Mouse (Mus musculus): ENCODE data around the gene Cdc42se2.

The Cdc42se2 gene

DNA sequence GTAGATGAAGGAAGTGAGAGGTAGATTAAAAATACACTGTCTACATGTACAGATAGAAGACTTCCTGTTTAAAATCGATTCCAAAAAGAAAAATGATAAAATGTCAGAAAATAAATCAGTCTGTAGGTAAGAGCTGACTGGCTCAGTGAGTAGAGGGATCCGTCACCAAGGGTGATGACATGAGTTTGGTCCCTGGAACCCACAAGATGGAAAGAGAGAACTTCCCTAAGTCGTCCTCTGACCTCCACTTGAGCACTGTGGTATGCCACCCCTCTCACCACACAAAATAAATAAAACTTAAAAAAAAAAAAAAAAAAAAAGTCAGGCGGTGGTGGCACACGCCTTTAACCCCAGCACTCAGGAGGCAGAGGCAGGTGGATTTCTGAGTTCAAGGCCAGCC is 50.6 kb downstream of the Cdc42se2 start:
- CTCF ChIA-PET = no interaction called here

DNA sequence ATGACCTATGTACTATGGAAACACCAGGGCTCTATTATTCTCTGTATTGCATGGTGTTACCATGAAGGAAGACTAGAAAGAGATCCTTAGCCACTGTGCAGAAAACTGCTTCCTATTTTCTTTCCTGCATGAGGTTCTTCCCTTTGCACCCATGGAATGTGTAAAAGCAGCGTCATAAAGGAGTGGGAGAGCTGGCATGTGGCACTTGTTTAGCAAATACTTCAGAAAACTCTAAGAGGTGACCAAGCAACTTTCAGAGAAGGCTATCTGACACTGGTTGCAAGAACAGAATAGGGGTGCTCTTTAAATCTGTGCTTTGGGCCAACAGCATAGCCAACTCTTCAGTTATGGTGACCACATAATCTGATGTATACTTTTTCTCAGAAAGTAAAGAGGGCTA is 52.4 kb downstream of the Cdc42se2 start:
- ChIA-PET POLR2A (interaction anchor here in 2 of 4 experiments (1.2 to 1.3 kb wide), 3 partner anchors 52 to 127 kb away, joined by 3 to 5 read pairs (median 5); partner anchors contain the start of gene Cdc42se2 (in 2 of the 2)), CTCF (no interaction called here)

More for the DNA sequence above, 50.6 kb downstream of the Cdc42se2 start:
- POLR2A ChIA-PET = interaction anchor here in 3 of 4 experiments (0.7 to 1.8 kb wide), 4 partner anchors 8 to 123 kb away, joined by 3 to 6 read pairs (median 4); partner anchors contain the start of gene Lyrm7 (in 1 of the 3)

GRCm38 (mm10) chr11:54733546-54733945 is 53.9 kb downstream of the Cdc42se2 start:
- ChIA-PET CTCF (no interaction called here), POLR2A (interaction anchor here in 3 of 4 experiments (0.8 to 1.5 kb wide), 4 partner anchors 9 to 127 kb away, joined by 3 read pairs; partner anchors contain the start of gene Lyrm7 (in 1 of the 3))

- CTCF ChIA-PET = no interaction called here
- POLR2A ChIA-PET = interaction anchor here in 3 of 4 experiments (0.7 to 3.2 kb wide), 12 partner anchors 8 to 129 kb away, joined by 3 to 13 read pairs (median 4); partner anchors contain the start of genes Cdc42se2 (in 1 of the 3) and Lyrm7 (in 1 of the 3)
These were observed 56.1 kb downstream of the Cdc42se2 start for GRCm38 (mm10) chr11:54731367-54731766.

DNA sequence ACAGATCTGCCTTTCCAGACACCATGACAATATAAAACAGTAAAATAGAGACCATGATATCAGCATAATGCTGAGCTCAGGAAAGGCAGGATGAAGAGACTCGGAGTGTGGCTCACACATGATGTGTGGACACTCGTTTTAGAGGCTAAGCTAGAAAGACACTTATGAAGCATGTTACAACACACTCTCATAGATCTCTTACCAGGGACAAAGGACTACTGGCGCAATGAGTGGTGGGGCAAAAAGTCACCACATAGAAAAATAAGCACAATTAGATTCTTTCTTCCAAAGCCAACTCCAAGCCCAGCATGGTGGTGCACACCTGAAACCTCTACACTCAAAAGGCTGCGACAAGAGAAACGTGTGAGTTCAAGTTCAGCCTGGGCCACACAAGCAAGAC is 56.5 kb downstream of the Cdc42se2 start:
- ChIA-PET CTCF (no interaction called here), POLR2A (interaction anchor here in 2 of 4 experiments (0.9 to 3.2 kb wide), 8 partner anchors 8 to 130 kb away, joined by 3 to 13 read pairs (median 4); partner anchors contain the start of genes Cdc42se2 (in 1 of the 2) and Lyrm7 (in 1 of the 2))

GRCm38 (mm10) chr11:54729311-54729710 is 58.2 kb downstream of the Cdc42se2 start:
- CTCF ChIA-PET = interaction anchor here in 1 of 4 experiments (1.0 kb wide), 1 partner anchor 10 kb away, joined by 3 read pairs; no protein-coding TSS in a partner anchor
- POLR2A ChIA-PET = interaction anchor here in 2 of 4 experiments (0.7 to 3.2 kb wide), 10 partner anchors 9 to 131 kb away, joined by 3 to 13 read pairs (median 4); partner anchors contain the start of gene Cdc42se2 (in 2 of the 2)

- POLR2A ChIA-PET = interaction anchor here in 2 of 4 experiments (1.5 to 3.2 kb wide), 6 partner anchors 11 to 132 kb away, joined by 3 to 13 read pairs (median 7); partner anchors contain the start of genes Cdc42se2 (in 2 of the 2) and Lyrm7 (in 1 of the 2)
These were observed 59.1 kb downstream of the Cdc42se2 start for GRCm38 (mm10) chr11:54728371-54728770.

GRCm38 (mm10) chr11:54727327-54727901 is 60.1 kb downstream of the Cdc42se2 start:
- ChIA-PET CTCF (interaction anchor here in 1 of 4 experiments (0.6 kb wide), 1 partner anchor 21 kb away, joined by 3 read pairs; no protein-coding TSS in a partner anchor), POLR2A (interaction anchor here in 2 of 4 experiments (0.9 to 2.1 kb wide), 11 partner anchors 9 to 133 kb away, joined by 3 to 9 read pairs (median 4); partner anchors contain the start of genes Cdc42se2 (in 2 of the 2) and Lyrm7 (in 1 of the 2))

More at GRCm38 (mm10) chr11:54728371-54728770, 59.1 kb downstream of the Cdc42se2 start:
- CTCF ChIA-PET = no interaction called here

DNA sequence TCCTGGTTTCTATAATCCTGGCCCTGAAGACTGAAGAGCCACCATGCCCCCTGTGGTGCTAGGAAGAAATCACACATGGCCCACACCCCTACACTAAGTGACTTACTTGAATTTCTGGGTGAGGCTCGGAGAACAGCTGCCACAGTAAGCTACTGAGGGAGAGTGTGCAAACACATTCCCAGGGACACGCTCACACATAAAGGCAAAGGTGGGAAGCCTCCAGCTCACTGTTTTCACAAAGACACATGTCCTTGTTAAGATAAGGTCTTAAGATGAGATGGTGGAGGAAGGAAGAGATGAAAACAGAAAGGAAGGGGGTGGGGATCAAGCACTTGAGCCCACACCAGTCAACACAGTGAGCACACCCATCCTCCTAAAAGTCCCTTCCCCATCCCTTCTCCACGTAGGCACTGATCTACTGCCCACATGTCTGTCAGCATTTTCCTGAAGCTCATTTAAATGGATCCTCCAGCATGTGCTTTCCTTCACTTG is 60.9 kb downstream of the Cdc42se2 start:
- ChIA-PET CTCF (interaction anchor here in 1 of 4 experiments (0.6 kb wide), 1 partner anchor 1251 kb away, joined by 3 read pairs; no protein-coding TSS in a partner anchor), POLR2A (interaction anchor here in 2 of 4 experiments (0.9 to 2.1 kb wide), 12 partner anchors 10 to 134 kb away, joined by 3 to 9 read pairs (median 4); partner anchors contain the start of genes Cdc42se2 (in 2 of the 2) and Lyrm7 (in 1 of the 2))

GRCm38 (mm10) chr11:54724353-54725034 is 63.0 kb downstream of the Cdc42se2 start:
- POLR2A ChIA-PET = interaction anchor here in 3 of 4 experiments (0.6 to 1.5 kb wide), 4 partner anchors 9 to 202 kb away, joined by 3 to 5 read pairs (median 3); partner anchors contain the start of genes Cdc42se2 (in 1 of the 3) and Rapgef6 (in 1 of the 3)
- CTCF ChIA-PET = interaction anchor here in 1 of 4 experiments (0.6 kb wide), 1 partner anchor 322 kb away, joined by 3 read pairs; no protein-coding TSS in a partner anchor

DNA sequence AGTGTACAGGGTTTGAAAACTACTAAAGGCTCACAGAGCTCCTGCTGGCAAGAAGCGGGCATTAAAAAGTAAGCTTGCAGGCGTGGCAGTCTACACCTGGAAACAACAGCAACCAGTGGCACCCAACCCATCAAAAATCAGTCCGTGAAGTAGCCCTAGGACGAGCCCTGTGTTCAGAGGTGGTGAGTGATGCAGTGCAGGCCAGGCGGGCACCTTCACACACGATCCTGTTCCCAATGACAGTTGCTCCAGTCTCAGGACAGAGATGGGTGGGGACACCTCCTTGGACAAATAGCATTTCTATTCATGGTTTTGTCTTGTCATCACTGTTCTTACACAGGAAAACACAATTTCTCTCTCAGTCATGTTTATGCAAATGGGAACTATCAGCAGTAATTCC is 65.4 kb downstream of the Cdc42se2 start:
- ChIA-PET CTCF (no interaction called here), POLR2A (interaction anchor here in 2 of 4 experiments (0.5 to 1.5 kb wide), 6 partner anchors 9 to 66 kb away, joined by 3 to 4 read pairs (median 4); partner anchors contain the start of gene Cdc42se2 (in 2 of the 2))

- POLR2A ChIA-PET = interaction anchor here in 1 of 4 experiments (1.2 to 1.6 kb wide), 2 partner anchors 13 to 196 kb away, joined by 3 to 5 read pairs; partner anchors contain the start of gene Rapgef6
- CTCF ChIA-PET = no interaction called here
These were observed 68.9 kb downstream of the Cdc42se2 start for GRCm38 (mm10) chr11:54718601-54719000.

DNA sequence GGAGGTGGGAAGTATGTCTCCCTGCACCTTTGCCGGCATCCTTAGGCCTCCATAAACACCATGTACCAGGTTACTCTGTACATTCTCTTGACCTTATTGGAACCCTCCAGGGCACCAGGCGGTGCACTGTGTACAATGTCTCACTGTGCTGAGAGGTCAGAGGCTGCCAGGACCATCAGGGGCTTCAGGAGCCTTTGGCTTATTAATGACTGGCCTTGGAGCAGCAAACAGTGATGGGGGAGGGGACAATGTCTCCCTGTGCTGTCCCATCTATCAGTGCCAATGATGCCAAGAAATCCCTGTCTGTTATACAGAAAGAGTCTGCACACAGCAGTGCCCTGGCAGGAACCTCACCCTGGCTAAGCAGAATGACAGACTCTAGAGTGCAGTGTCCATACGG is 69.6 kb downstream of the Cdc42se2 start:
- ChIA-PET CTCF (no interaction called here), POLR2A (interaction anchor here in 1 of 4 experiments (0.5 to 1.6 kb wide), 2 partner anchors 14 to 78 kb away, joined by 3 to 5 read pairs; no protein-coding TSS in a partner anchor)

GRCm38 (mm10) chr11:54712849-54713248 is 74.6 kb downstream of the Cdc42se2 start:
- ChIA-PET CTCF (interaction anchor here in 1 of 4 experiments (0.6 to 0.8 kb wide), 2 partner anchors 8 to 674 kb away, joined by 3 read pairs; no protein-coding TSS in a partner anchor), POLR2A (interaction anchor here in 2 of 4 experiments (1.0 to 1.6 kb wide), 3 partner anchors 9 to 148 kb away, joined by 3 to 5 read pairs (median 4); partner anchors contain the start of gene Lyrm7 (in 1 of the 2))

DNA sequence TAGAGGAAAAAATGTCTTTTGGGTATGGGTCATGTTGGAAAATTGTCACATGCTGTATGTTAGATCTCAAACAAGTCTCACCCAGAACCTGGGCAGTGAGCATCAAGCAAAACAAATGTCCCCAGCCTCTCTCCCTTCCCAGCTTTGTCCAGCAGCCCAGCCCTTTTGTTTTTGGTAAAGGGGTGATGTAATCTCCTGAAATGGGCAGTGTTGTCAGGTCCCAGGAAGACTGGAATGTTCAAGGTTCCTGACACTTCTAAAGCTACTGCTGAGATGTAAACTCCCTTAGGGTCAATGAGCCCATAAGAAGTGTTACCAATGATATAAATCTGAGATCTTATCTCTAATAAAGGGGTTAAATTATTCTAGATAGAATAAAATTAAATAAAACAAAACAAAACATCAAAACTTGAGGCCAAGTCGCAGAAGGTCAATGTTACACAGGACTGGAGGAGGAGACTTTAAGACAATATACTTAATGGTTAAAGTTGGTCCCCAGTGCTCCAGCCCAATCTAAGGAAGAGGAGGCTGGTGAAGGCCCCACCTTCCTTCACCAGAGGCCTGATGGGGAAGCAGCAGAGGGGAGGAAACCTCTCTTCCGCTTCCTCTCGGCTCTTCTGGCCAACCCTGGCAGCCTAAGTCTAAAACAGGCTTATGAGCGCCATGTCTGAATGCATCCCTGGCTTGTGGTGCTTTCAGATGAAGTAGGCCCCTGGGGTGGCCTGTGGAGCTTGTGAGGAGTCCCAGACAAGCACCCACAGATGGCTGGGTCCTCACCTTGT is 76.8 kb downstream of the Cdc42se2 start:
- ChIA-PET CTCF (interaction anchor here in 2 of 4 experiments (0.6 to 1.5 kb wide), 2 partner anchors 193 to 676 kb away, joined by 3 to 12 read pairs; no protein-coding TSS in a partner anchor), POLR2A (interaction anchor here in 3 of 4 experiments (0.6 to 2.5 kb wide), 10 partner anchors 9 to 274 kb away, joined by 3 to 14 read pairs (median 4); partner anchors contain the start of genes Cdc42se2 (in 3 of the 3) and Lyrm7 (in 1 of the 3))

DNA sequence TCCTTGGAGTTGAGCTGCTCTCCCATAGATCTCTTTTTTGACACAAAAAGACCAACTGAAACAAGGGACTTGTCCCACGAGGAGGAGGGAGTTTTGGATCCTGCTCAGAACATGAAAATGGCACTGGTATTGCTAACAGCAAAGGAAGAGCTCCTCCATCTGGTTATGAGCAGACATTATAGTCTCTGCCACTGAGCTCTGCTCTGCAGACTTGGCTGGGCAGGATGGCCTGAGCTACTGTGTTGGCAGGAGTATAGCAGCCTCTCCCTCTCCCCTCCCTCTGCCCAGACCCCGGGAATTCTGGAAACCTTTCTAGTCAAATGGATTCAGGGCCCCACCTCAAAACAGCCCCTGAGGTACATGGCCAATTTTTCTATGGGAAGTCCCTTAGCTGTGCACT is 77.8 kb downstream of the Cdc42se2 start:
- ChIA-PET CTCF (interaction anchor here in 2 of 4 experiments (0.5 to 1.5 kb wide), 6 partner anchors 14 to 677 kb away, joined by 3 to 5 read pairs (median 3); no protein-coding TSS in a partner anchor), POLR2A (interaction anchor here (0.5 to 2.5 kb wide), 15 partner anchors 8 to 1203 kb away, joined by 3 to 14 read pairs (median 4); partner anchors contain the start of genes Cdc42se2 (in 3 of the 4) and Lyrm7 (in 2 of the 4))

GRCm38 (mm10) chr11:54708153-54708552 is 79.3 kb downstream of the Cdc42se2 start:
- POLR2A ChIA-PET = interaction anchor here in 2 of 4 experiments (1.0 to 2.5 kb wide), 4 partner anchors 7 to 153 kb away, joined by 3 to 14 read pairs (median 6); partner anchors contain the start of genes Cdc42se2 (in 1 of the 2) and Lyrm7 (in 1 of the 2)
- CTCF ChIA-PET = interaction anchor here in 1 of 4 experiments (0.6 kb wide), 1 partner anchor 1132 kb away, joined by 3 read pairs; no protein-coding TSS in a partner anchor
